Mouse (Mus musculus): ENCODE results near the gene Tmeff2. TPM values are rescaled to one million over a fixed set of nuclear protein-coding genes. Genes with fewer than 3 reads are reported as not detected.

Gene Tmeff2
- polyA plus RNA-seq (2012; rRNA removed; ENCODE audit: low replicate concordance), result 15.9 and 17.6 TPM in 2 replicates

GRCm38 (mm10) chr1:50900386-50900785, at the start of gene Tmeff2:
Gene Tmeff2, plus strand, starts transcription at chr1:50900647.

Measured in mammary gland, adult 2 months (tissue).